Mouse (Mus musculus) gastrocnemius, adult 8-10 months (tissue): ENCODE data around the gene Gm11096. TPM values are rescaled to one million over a fixed set of nuclear protein-coding genes. Genes with fewer than 3 reads are reported as not detected.

Experiments
- DNase-seq, 2 experiments: peaks; one replicate each; pipeline ENCODE4 v3.0.0; 2022; ENCODE audit warnings: low spot score in 2 of 2
- total RNA-seq, 4 experiments: library from RNA; stranded (reverse); gene quantifications; 2 replicates each; pipeline ENCODE4 v1.2.4; 2022

Gm11096 gene
- total RNA-seq = not detected

- DNase-seq = no peak
Measured at GRCm38 (mm10) chr17:81441463-81441862, at the start of gene Gm11096. Gm11096 (plus strand) TSS chr17:81441763.

GRCm38 (mm10) chr17:81393040-81393439 is 48.5 kb upstream of the Gm11096 start:
- no peak for DNase-seq

GRCm38 (mm10) chr17:81394124-81394523 is 47.4 kb upstream of the Gm11096 start:
- no peak for DNase-seq

- no peak for DNase-seq
Measured at GRCm38 (mm10) chr17:81397434-81397833, 44.1 kb upstream of the Gm11096 start.

GRCm38 (mm10) chr17:81400377-81400776 is 41.2 kb upstream of the Gm11096 start:
- DNase-seq = no peak

GRCm38 (mm10) chr17:81402636-81403035 is 38.9 kb upstream of the Gm11096 start:
- DNase-seq = peak; percentile 68 to 74

- peak in 1 of 2 experiments; percentile 8 for DNase-seq
Measured at GRCm38 (mm10) chr17:81403121-81403520, 38.4 kb upstream of the Gm11096 start.

- DNase-seq = no peak
Measured at GRCm38 (mm10) chr17:81404225-81404624, 37.3 kb upstream of the Gm11096 start.

GRCm38 (mm10) chr17:81412736-81413135 is 28.8 kb upstream of the Gm11096 start:
- no peak for DNase-seq

- DNase-seq = no peak
Measured at GRCm38 (mm10) chr17:81416361-81417114, 25.0 kb upstream of the Gm11096 start.

GRCm38 (mm10) chr17:81419802-81420459 is 21.6 kb upstream of the Gm11096 start:
- DNase-seq = no peak

- no peak for DNase-seq
Measured at GRCm38 (mm10) chr17:81424256-81424912, 17.2 kb upstream of the Gm11096 start.

- no peak for DNase-seq
Measured at GRCm38 (mm10) chr17:81427245-81427644, 14.3 kb upstream of the Gm11096 start.

- no peak for DNase-seq
Measured at GRCm38 (mm10) chr17:81432733-81433132, 8.8 kb upstream of the Gm11096 start.

- DNase-seq = no peak
Measured at GRCm38 (mm10) chr17:81433148-81433547, 8.4 kb upstream of the Gm11096 start.

- peak in 1 of 2 experiments; percentile 4 for DNase-seq
Measured at GRCm38 (mm10) chr17:81455269-81455668, 13.7 kb downstream of the Gm11096 start.

GRCm38 (mm10) chr17:81455977-81456376 is 14.4 kb downstream of the Gm11096 start:
- no peak for DNase-seq

GRCm38 (mm10) chr17:81459379-81459778 is 17.8 kb downstream of the Gm11096 start:
- no peak for DNase-seq

GRCm38 (mm10) chr17:81468941-81469340 is 27.4 kb downstream of the Gm11096 start:
- DNase-seq = no peak

- no peak for DNase-seq
Measured at GRCm38 (mm10) chr17:81473363-81473762, 31.8 kb downstream of the Gm11096 start.

- DNase-seq = no peak
Measured at GRCm38 (mm10) chr17:81477420-81477819, 35.9 kb downstream of the Gm11096 start.

- no peak for DNase-seq
Measured at GRCm38 (mm10) chr17:81479807-81480206, 38.2 kb downstream of the Gm11096 start.
